Mouse (Mus musculus) left cerebral cortex, adult 6 months (tissue): ENCODE results near the gene Olfr228. TPM values are rescaled to one million over a fixed set of nuclear protein-coding genes. Genes with fewer than 3 reads are reported as not detected.

Experiments
- long read RNA-seq, 2 experiments: library from polyadenylated mRNA; unstranded; transcript quantifications; one replicate each; pipeline ENCODE4 v2.0.0; 2019 to 2020
- polyA plus RNA-seq: library from polyadenylated mRNA; unstranded; fragments of <200 nt; fragmentation: Nextera tagmentation; gene quantifications from 2 replicates; pipeline ENCODE4 v1.2.3, GENCODE M21; 2021

Olfr228 gene
- not detected in 2 replicates for polyA plus RNA-seq
- long read RNA-seq, experiment 1, result 0 reads
- long read RNA-seq, experiment 2, result 0 reads

GRCm38 (mm10) chr2:86487286-86487685, at the start of gene Olfr228:
Gene Olfr228, minus strand, starts transcription at chr2:86487386.

DNA sequence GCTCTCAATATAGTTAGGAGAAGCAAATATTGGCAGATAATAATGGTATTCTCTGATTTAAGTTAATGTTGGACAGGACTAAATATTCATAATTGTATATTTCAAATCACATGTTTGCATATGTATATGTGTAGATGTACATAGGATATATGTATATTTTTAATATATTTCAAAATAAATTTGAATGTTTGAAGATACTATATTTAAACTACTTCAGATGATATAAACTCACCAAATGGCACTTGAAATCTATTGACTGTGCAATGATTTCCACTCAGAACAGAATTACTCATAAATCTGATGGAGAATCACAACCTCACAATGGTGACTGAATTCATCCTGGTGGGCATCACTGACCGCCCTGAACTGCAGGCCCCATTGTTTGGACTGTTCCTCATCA, 21.0 kb upstream of the Olfr228 start, which contains the start of gene Olfr1076:
TSS of gene Olfr1076 (plus strand) at position 301 of the 400 bp plus-strand sequence.

DNA sequence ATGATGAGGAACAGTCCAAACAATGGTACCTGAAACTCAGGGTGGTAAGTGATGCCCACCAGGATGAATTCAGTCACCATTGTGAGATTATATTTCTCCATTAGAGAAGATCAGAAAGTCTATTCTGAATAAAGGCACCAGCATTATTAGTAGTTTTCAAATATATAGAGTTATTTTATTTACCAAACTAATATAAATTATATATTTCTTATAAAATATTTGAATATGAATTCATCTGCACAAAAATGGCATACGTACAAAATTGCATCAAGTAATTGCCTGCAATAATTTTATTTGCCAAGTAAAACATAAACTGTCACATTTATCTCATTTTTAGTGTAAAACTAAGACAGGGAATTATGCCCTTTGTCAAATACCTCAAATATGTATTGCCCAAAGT, 31.0 kb downstream of the Olfr228 start, which contains the start of gene Olfr1066:
TSS of gene Olfr1066 (minus strand) at position 101 of the 400 bp plus-strand sequence.

DNA sequence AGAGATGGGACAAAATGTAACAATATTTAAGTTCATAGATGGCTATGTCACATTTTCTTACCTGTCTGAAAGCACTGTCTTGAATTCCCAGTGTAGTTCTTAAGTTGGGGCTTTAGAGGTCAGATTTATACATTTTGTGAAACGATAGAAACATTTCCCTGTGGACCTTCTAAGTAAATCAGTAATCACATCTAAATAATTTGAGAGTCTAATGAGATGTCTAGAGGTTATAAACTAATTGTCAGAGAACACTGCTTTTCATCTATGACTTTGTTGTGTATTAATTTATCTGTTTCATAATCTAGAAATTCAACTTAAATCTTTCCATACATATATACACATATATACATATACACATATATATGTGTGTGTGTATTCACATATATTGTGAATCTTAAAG, 36.7 kb downstream of the Olfr228 start, which contains the start of gene Olfr1065:
TSS of gene Olfr1065 (minus strand) at position 101 of the 400 bp plus-strand sequence.

Other genes starting within 250 kb of the Olfr228 start
- not detected in 2 replicates for gene Olfr1048, start 247.1 kb downstream of the Olfr228 start, polyA plus RNA-seq
- gene Olfr1049, start 229.1 kb downstream of the Olfr228 start, polyA plus RNA-seq, result not detected in 2 replicates
- not detected in 2 replicates for gene Olfr1051, start 208.3 kb downstream of the Olfr228 start, polyA plus RNA-seq
- not detected in 2 replicates for gene Olfr1052, start 194.9 kb downstream of the Olfr228 start, polyA plus RNA-seq
- gene Olfr1053, start 172.1 kb downstream of the Olfr228 start, polyA plus RNA-seq, result not detected in 2 replicates
- gene Olfr1054, start 152.0 kb downstream of the Olfr228 start, polyA plus RNA-seq, result not detected in 2 replicates
- not detected in 2 replicates for gene Olfr1055, start 137.1 kb downstream of the Olfr228 start, polyA plus RNA-seq
- gene Olfr1056, start 124.9 kb downstream of the Olfr228 start, polyA plus RNA-seq, result not detected in 2 replicates
- gene Olfr1057, start 109.0 kb downstream of the Olfr228 start, polyA plus RNA-seq, result not detected in 2 replicates
- not detected in 2 replicates for gene Olfr1058, start 98.8 kb downstream of the Olfr228 start, polyA plus RNA-seq
- not detected in 2 replicates for gene Olfr1061, start 73.3 kb downstream of the Olfr228 start, polyA plus RNA-seq
- not detected in 2 replicates for gene Olfr1062, start 60.6 kb downstream of the Olfr228 start, polyA plus RNA-seq
- gene Olfr1065, start 36.8 kb downstream of the Olfr228 start, polyA plus RNA-seq, result not detected in 2 replicates
- gene Olfr1066, start 31.1 kb downstream of the Olfr228 start, polyA plus RNA-seq, result not detected in 2 replicates
- gene Olfr1076, start 21.1 kb upstream of the Olfr228 start, polyA plus RNA-seq, result not detected in 2 replicates
- gene Olfr1079, start 55.1 kb upstream of the Olfr228 start, polyA plus RNA-seq, result not detected in 2 replicates
- gene Olfr1080, start 70.8 kb upstream of the Olfr228 start, polyA plus RNA-seq, result not detected in 2 replicates
- gene Olfr1082, start 111.6 kb upstream of the Olfr228 start, polyA plus RNA-seq, result not detected in 2 replicates
- gene Olfr1084, start 152.3 kb upstream of the Olfr228 start, polyA plus RNA-seq, result not detected in 2 replicates
- gene Olfr1085, start 174.6 kb upstream of the Olfr228 start, polyA plus RNA-seq, result not detected in 2 replicates
- gene Olfr1086, start 192.7 kb upstream of the Olfr228 start, polyA plus RNA-seq, result not detected in 2 replicates
- not detected in 2 replicates for gene Olfr1087, start 211.0 kb upstream of the Olfr228 start, polyA plus RNA-seq
- not detected in 2 replicates for gene Olfr1089, start 246.3 kb upstream of the Olfr228 start, polyA plus RNA-seq